Mouse (Mus musculus) heart, postnatal 10 days (tissue): ENCODE measurements around the gene Brpf3. TPM values are rescaled to one million over a fixed set of nuclear protein-coding genes. Genes with fewer than 3 reads are reported as not detected.

Experiments
- DNase-seq, 2 experiments: peaks; one replicate each; pipeline ENCODE4 v3.0.0; 2021
- intact Hi-C: fragments of 180-260 bp; cut with DNase I; formaldehyde crosslinking; loops from one replicate; pipeline ENCODE4 v1.15.1; 2025
- total RNA-seq, 2 experiments: library from RNA; stranded (reverse); gene quantifications; 2 replicates each; pipeline ENCODE4 v1.2.3; 2021

Gene Brpf3
- total RNA-seq, 2 experiments from 2014 or later: 15.2 to 22.3 TPM

- no peak for DNase-seq
- intact Hi-C loops: no loop called here
Measured at GRCm38 (mm10) chr17:28870435-28870834, 69.5 kb downstream of the Brpf3 start.

- intact Hi-C loops: no loop called here
- DNase-seq: no peak
Measured at GRCm38 (mm10) chr17:28871831-28872230, 70.9 kb downstream of the Brpf3 start.

GRCm38 (mm10) chr17:28872322-28872721, 71.4 kb downstream of the Brpf3 start:
- intact Hi-C loops: no loop called here
- DNase-seq: no peak

- DNase-seq: no peak
- intact Hi-C loops: no loop called here
Measured at GRCm38 (mm10) chr17:28874216-28874615, 73.3 kb downstream of the Brpf3 start.

- intact Hi-C loops: loop anchor here (5.0 kb wide), 1 partner anchor 183 kb away; the partner anchor contains the start of genes Mapk14 and Slc26a8
- peak; percentile 79 to 82 for DNase-seq
Measured at GRCm38 (mm10) chr17:28874825-28875224, 73.9 kb downstream of the Brpf3 start.

GRCm38 (mm10) chr17:28875316-28875715, 74.4 kb downstream of the Brpf3 start:
- intact Hi-C loops: loop anchor here (5.0 kb wide), 1 partner anchor 183 kb away; the partner anchor contains the start of genes Mapk14 and Slc26a8
- DNase-seq: peak; percentile 75 to 80

- no peak for DNase-seq
- intact Hi-C loops: loop anchor here (5.0 kb wide), 1 partner anchor 184 kb away; the partner anchor contains the start of genes Mapk14 and Slc26a8
Measured at GRCm38 (mm10) chr17:28876331-28876730, 75.4 kb downstream of the Brpf3 start.

- no peak for DNase-seq
- intact Hi-C loops: loop anchor here (5.0 kb wide), 1 partner anchor 185 kb away; the partner anchor contains the start of genes Mapk14 and Slc26a8
Measured at GRCm38 (mm10) chr17:28876821-28877220, 75.9 kb downstream of the Brpf3 start.

- peak; percentile 74 to 85 for DNase-seq
- intact Hi-C loops: loop anchor here (5.0 kb wide), 1 partner anchor 188 kb away; the partner anchor contains the start of genes Mapk14 and Slc26a8
Measured at GRCm38 (mm10) chr17:28879931-28880391, 79.1 kb downstream of the Brpf3 start.

- DNase-seq: peak; percentile 46 to 71
- intact Hi-C loops: no loop called here
Measured at GRCm38 (mm10) chr17:28882316-28882715, 81.4 kb downstream of the Brpf3 start.

GRCm38 (mm10) chr17:28882810-28883209, 81.9 kb downstream of the Brpf3 start:
- intact Hi-C loops: no loop called here
- DNase-seq: no peak

- intact Hi-C loops: no loop called here
- no peak for DNase-seq
Measured at GRCm38 (mm10) chr17:28883941-28884516, 83.1 kb downstream of the Brpf3 start.

GRCm38 (mm10) chr17:28885231-28885630, 84.3 kb downstream of the Brpf3 start:
- no peak for DNase-seq
- intact Hi-C loops: no loop called here

GRCm38 (mm10) chr17:28886266-28886665, 85.4 kb downstream of the Brpf3 start:
- intact Hi-C loops: no loop called here
- no peak for DNase-seq

Other genes with a start within 250 kb of the Brpf3 start
- not detected for gene Clps, start 240.3 kb upstream of the Brpf3 start, total RNA-seq
- gene Lhfpl5, start 225.4 kb upstream of the Brpf3 start, total RNA-seq: not detected
- gene Srpk1, start 178.4 kb upstream of the Brpf3 start, total RNA-seq: 10 to 100 TPM; 40.0 to 43.7 TPM
- 1 to 10 TPM in 1 of 2 experiments, under 1 TPM in 1; 0.65 to 1.2 TPM for gene Slc26a8, start 110.9 kb upstream of the Brpf3 start, total RNA-seq
- 10 to 100 TPM; 47.3 to 51.1 TPM for gene Mapk14, start 109.8 kb upstream of the Brpf3 start, total RNA-seq
- gene AC170998.1, start 75.0 kb upstream of the Brpf3 start, total RNA-seq: under 1 TPM; 0.45 to 0.77 TPM
- 1 to 10 TPM in 1 of 2 experiments, under 1 TPM in 1; 0.45 to 1.1 TPM for gene Mapk13, start 31.8 kb upstream of the Brpf3 start, total RNA-seq
- not detected for gene Pnpla1, start 57.3 kb downstream of the Brpf3 start, total RNA-seq
- under 1 TPM in 1 of 2 experiments, not detected in 1; 0.05 TPM for gene 4930539E08Rik, start 114.2 kb downstream of the Brpf3 start, total RNA-seq
- gene Pxt1, start 142.8 kb downstream of the Brpf3 start, total RNA-seq: not detected
- gene Kctd20, start 150.9 kb downstream of the Brpf3 start, total RNA-seq: 10 to 100 TPM; 63.8 to 76.9 TPM
- 10 to 100 TPM; 53.0 to 57.2 TPM for gene Stk38, start 206.9 kb downstream of the Brpf3 start, total RNA-seq
- 100 to 1,000 TPM; 152 to 159 TPM for gene Srsf3, start 231.5 kb downstream of the Brpf3 start, total RNA-seq